Mouse (Mus musculus): Measurements from ENCODE around the gene Gm13283.
A peak's percentile ranks its signal among the peaks of the same experiment; 100 is the strongest.
"Not testable (repeated sequence)": the region's sequence is repeated elsewhere in the genome, so short reads cannot be mapped to it uniquely, and the experiment has no call there.

Gm13283 gene

DNA sequence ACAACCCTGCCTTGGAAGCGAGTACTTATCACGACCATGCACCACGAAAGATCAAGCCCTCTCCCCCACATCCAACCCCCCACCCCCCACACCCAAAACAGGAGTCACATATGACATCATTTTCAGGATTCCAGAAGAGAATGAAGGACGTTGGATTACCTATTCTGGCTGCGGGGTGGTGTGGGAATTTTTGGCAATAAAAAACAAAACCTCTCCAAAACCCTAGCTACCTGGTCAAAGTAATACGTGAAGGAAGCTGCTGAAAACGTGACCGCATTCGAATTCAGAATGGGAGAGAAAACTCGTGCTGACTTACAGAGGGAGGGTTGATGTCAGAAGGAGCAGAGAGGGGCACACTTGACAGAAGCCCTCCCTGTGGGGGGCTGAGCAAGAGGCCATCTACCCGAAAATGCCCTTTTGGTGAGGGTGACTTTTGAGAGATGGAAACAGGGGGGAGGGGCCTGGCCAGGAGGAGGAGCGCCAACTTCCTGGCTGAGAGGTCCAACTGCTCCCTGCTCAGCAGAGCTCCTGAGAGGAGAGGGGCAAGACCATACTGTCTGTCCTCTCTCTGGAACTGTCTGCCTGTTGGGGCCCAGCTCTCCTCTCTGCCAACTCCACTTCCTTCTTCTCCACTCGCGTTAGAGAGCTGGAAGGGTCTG is at the start of gene Gm13283:
Gm13283 (plus strand) TSS at position 510 of the 659 bp plus-strand sequence.
- peak; percentile 35 to 82 for DNase-seq (ENCODE audit: low spot score in 2 of 2)

GRCm38 (mm10) chr4:88714281-88714680 is 45.6 kb upstream of the Gm13283 start:
- DNase-seq (ENCODE audit: low spot score in 2 of 2): no peak

GRCm38 (mm10) chr4:88715059-88715458 is 44.9 kb upstream of the Gm13283 start:
- no peak for DNase-seq (ENCODE audit: low spot score in 2 of 2)

DNA sequence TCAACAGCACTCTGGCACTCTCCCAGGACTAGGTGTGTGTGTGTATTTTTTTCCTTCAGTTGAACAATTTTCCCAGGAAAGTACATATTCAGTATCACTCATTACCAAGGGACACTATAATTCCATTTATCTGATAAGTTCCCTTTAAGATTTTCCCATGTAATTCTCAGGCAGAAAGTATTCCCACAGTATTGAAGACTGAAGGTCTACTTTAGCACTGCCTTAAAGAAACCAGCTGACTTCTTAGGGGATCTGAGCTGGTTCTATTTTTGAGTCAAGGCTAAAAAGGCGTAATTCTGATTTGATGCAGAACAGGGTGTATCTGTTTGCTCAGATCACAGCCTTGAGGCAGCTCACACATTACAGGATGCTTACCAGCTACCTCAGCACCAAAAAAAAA is 41.2 kb upstream of the Gm13283 start:
- no peak for DNase-seq (ENCODE audit: low spot score in 2 of 2)

DNA sequence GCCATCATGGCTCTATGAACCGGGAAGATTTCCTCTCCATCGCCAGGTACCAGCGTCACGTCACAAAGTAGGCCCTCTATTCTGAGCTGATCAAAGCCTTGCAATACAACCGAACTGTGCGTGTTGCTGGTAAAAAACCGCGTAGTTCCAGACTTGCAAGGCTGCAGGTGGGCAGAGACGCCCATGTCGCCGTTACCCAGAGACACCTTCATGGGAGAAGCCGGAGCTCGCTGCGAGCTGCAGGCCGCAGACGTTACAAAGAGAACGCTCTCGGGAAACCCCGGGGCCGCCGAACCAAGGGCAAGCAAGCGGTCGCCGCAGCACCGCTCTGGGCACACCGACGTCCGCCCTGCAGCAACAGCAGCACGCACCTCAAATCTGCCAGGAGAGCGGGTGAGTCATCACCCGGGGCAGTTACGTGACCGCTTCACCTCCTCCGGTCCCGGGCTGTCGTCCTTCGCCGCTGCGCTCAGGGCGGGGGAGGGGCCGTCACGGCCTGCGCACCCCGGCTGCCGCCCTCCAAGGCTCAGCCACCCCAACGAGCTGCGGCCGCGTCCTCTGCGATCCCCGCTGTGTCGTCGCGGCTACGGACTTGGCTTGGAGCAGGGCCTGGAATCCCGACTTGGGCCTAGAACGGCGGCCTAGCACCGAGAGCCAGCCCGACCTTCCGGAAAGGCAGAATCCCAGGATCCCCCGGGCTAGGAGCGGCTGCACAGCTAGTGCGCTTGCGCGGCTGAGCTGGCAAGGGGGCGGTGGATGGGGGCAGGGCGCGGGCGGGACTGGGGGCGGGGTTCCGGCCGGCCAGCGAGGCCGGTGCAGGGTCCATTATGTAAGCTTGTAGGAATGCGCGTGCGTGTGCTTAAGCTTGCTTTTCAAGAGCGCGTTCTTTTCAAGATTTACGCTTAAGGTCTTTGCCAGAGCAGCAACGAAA is 37.9 kb upstream of the Gm13283 start, which contains the start of the genes Gm26566 and Klhl9:
Gm26566 (plus strand) TSS at position 15 of the 931 bp plus-strand sequence.
Klhl9 (minus strand) TSS at position 675 of the 931 bp plus-strand sequence.
- peak; percentile 86 to 95 for DNase-seq (ENCODE audit: low spot score in 2 of 2)

GRCm38 (mm10) chr4:88723497-88724090 is 36.3 kb upstream of the Gm13283 start:
- DNase-seq (ENCODE audit: low spot score in 2 of 2): no peak

GRCm38 (mm10) chr4:88726727-88727126 is 33.2 kb upstream of the Gm13283 start:
- no peak for DNase-seq (ENCODE audit: low spot score in 2 of 2)

DNA sequence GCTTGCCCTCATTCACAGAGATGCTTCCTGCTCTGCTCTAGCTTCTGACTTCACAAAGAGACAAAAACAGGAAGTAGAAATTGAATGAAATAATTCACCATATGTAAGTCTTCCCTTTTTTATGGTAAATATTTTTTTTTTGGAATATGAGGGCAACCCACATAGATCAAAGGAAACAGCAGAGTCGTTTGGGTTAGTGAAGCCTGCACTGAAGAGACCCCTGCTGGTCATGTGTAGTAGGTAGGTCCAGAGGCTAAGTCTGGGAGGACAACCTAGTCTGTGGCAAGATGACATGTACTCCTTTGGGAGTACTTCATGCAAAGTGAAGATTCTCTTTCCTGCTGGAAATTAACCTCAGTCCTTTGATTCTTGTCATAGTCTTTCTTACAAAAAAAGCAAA is 32.6 kb upstream of the Gm13283 start:
- no peak for DNase-seq (ENCODE audit: low spot score in 2 of 2)

- DNase-seq (ENCODE audit: low spot score in 2 of 2): peak; percentile 61 to 86
Measured at GRCm38 (mm10) chr4:88738480-88738879, 21.4 kb upstream of the Gm13283 start.

- no peak for DNase-seq (ENCODE audit: low spot score in 2 of 2)
Measured at GRCm38 (mm10) chr4:88739036-88739435, 20.9 kb upstream of the Gm13283 start.

- DNase-seq (ENCODE audit: low spot score in 2 of 2): no peak
Measured at GRCm38 (mm10) chr4:88741426-88741825, 18.5 kb upstream of the Gm13283 start.

- no peak for DNase-seq (ENCODE audit: low spot score in 2 of 2)
Measured at GRCm38 (mm10) chr4:88742771-88743371, 17.0 kb upstream of the Gm13283 start.

- no peak for DNase-seq (ENCODE audit: low spot score in 2 of 2)
Measured at GRCm38 (mm10) chr4:88744207-88744606, 15.7 kb upstream of the Gm13283 start.

GRCm38 (mm10) chr4:88749926-88750325 is 10.0 kb upstream of the Gm13283 start:
- no peak for DNase-seq (ENCODE audit: low spot score in 2 of 2)

DNA sequence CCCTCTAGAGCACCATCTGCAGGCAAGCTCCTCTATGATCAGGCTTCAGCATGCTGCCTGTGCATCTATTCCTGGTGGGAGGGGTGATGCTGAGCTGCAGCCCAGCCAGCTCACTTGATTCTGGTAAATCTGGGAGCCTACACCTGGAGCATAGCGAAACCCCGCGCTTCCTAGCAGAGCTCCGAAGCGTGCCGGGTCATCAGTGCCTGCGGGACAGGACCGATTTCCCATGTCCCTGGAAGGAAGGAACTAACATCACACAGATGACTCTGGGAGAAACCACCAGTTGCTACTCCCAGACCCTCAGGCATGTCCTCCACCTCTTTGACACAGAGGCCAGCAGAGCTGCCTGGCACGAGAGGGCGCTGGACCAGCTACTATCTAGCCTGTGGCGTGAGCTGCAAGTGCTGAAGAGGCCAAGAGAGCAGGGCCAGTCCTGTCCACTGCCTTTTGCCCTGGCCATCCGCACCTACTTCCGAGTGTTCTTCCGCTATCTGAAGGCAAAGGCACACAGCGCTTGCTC is 5.0 kb upstream of the Gm13283 start, which contains the start of gene Gm13271:
Gm13271 (plus strand) TSS at position 51 of the 523 bp plus-strand sequence.
- peak; percentile 74 to 92 for DNase-seq (ENCODE audit: low spot score in 2 of 2)

- peak in 1 of 2 experiments; percentile 64 for DNase-seq (ENCODE audit: low spot score in 2 of 2)
Measured at GRCm38 (mm10) chr4:88756581-88757513, 3.1 kb upstream of the Gm13283 start.

GRCm38 (mm10) chr4:88757628-88758031 is 2.3 kb upstream of the Gm13283 start:
- peak; percentile 82 to 95 for DNase-seq (ENCODE audit: low spot score in 2 of 2)

- not testable (repeated sequence) for DNase-seq (ENCODE audit: low spot score in 2 of 2)
Measured at GRCm38 (mm10) chr4:88758751-88759150, 1.2 kb upstream of the Gm13283 start.

GRCm38 (mm10) chr4:88760431-88760830 is 512 bp downstream of the Gm13283 start:
- peak; percentile 64 to 72 for DNase-seq (ENCODE audit: low spot score in 2 of 2)

DNA sequence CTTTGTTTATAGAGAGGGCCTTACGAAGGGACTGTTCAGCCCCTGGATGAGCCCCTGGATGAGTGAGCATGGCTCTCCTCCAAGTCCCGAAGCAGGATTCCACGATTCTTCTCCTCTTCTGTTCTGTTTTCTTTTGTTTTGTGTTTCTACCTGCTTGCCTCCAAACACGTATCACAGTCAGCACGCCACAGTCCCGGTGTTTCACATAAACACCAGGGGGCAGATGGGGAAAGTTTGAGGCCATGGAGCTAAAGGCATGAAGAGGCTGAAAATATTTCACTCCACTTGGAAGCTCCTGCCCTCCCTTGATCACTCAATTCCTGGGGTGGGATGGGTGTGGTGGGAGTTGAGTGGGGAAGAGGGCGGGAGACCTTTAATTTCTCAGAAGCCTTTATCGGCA is 1.9 kb downstream of the Gm13283 start:
- DNase-seq (ENCODE audit: low spot score in 2 of 2): peak; percentile 78 to 93
